Mouse (Mus musculus): ENCODE data around the gene Rtel1.

DNA sequence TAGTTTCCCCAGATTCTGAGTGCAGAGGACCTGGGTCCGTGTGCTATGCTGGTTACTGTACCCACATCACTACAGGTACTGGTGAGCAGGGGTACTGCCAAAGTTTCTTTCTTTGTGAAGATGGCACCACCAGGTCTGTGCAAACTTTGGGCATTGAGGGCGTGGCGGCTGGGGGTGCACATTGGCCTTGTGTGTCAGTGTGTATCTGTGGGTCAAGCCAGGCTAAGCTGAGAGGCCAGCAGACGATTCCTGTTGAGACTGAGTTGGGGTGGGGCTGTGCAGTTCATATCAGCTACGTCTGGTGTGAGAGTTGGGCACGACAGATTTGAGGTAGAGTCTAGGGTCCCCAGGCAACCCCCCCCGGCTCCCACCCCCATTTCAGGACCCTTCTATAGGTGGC lies 64.9 kb downstream of the Rtel1 start:
- TF ChIP-seq CTCF (IDR thresholded peaks at IDR 0.05; ENCODE audit: borderline replicate concordance, extremely low read depth, insufficient read depth, insufficient read length) (no peak), POLR2A (IDR thresholded peaks at IDR 0.05; ENCODE audit: borderline replicate concordance, extremely low read depth, insufficient read depth, insufficient read length, poor library complexity, severe bottlenecking) (no peak)
